33 mouse cellular contexts compared by ENCODE assay signal in the genomic region with DNA sequence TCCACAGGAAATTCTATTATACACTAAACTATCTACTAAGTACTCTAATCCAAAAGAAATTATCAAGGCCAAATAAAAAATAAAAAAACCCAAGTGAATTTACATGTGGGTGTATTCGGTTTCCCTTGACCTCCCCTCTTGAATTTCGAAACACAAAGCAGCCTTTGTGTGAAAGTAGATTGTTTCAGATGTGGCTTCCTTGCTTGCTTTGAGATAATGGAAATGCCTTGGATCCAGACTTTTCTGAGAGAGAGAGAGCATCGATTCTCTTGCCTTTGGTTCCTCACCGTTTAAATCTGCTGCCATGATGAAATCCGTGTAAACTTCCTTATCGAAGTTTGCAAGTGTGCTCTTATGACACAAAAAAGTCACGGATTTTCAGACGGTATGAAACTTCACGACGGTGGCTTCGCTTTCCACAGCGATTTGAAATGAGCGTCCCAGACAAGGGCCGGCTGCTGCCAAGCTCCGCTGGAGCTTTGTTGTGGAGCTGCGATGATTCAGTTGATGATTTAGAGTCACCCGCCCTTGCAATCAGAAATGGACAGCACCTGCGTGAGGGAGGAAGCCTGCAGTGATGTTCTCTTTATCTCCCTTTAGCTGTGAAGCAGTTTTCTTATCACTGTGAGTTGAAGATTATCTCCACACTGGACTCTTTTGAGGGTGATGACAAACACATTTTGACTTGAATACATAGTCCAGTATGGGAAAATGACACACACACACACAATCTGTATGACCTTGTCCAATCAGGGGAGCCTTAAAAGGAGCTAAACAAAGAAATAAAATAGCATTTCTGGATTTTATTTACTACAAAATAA. TPM values are rescaled to one million over a fixed set of nuclear protein-coding genes. Genes with fewer than 3 reads are reported as not detected.
DNase-seq lines count a peak whose midpoint lies in the region; ATAC-seq lines count a peak whose summit lies in the region.
"Had no signal": no experiment of that assay in that cellular context is flagged by ENCODE, and none has a peak within 500 bp of the region (broad histone marks: within the 10 kb centered on the region; RNA-seq: fewer than 3 reads in every experiment).

No protein-coding gene starts in this region.

- H3K27ac ChIP-seq in heart, embryonic 15.5 days: 0 out of 2 replicates have a peak overlapping the region, but pooled peaks have one; percentile 9
- no peak overlapping the region for H3K27ac ChIP-seq in heart, embryonic 12.5 days (ENCODE audit: poor library complexity, severe bottlenecking)
- no peak overlapping the region for H3K27ac ChIP-seq in limb, embryonic 10.5 days
- H3K27ac ChIP-seq: embryonic facial prominence, embryonic 13.5 days; forebrain, embryonic 13.5 days; gastrocnemius, adult 2 months; left cerebral cortex, adult 2 months; limb, embryonic 15.5 days; liver, embryonic 14.5 days; macrophage; stomach, embryonic 15.5 days had no signal

- 51% methylated on average over 18 of the region's 18 CpGs for WGBS in heart, embryonic 15.5 days
- 52% methylated on average over 18 of the region's 18 CpGs for WGBS in heart, embryonic 12.5 days
- WGBS in limb, embryonic 10.5 days: 83% methylated on average over 18 of the region's 18 CpGs

- H3K27me3 ChIP-seq in heart, embryonic 15.5 days: no peaks in the 10 kb centered on the region
- H3K27me3 ChIP-seq in heart, embryonic 12.5 days (replicated peaks): no peaks in the 10 kb centered on the region
- no peaks in the 10 kb centered on the region for H3K27me3 ChIP-seq in limb, embryonic 10.5 days (ENCODE audit: low read depth, poor library complexity, severe bottlenecking)
- H3K27me3 ChIP-seq: embryonic facial prominence, embryonic 13.5 days; forebrain, embryonic 13.5 days; limb, embryonic 15.5 days; stomach, embryonic 15.5 days had no signal

- no peak overlapping the region for H3K9ac ChIP-seq in heart, embryonic 15.5 days
- H3K9ac ChIP-seq in heart, embryonic 12.5 days: no peak overlapping the region
- H3K9ac ChIP-seq: embryonic facial prominence, embryonic 13.5 days; forebrain, embryonic 13.5 days; limb, embryonic 15.5 days; liver, embryonic 14.5 days; stomach, embryonic 15.5 days had no signal

- ATAC-seq in heart, embryonic 15.5 days (replicated peaks; ENCODE audit: insufficient number of reproducible peaks, insufficient read depth, low FRiP score, low read depth): no peak
- ATAC-seq in heart, embryonic 12.5 days (ENCODE audit: insufficient number of reproducible peaks, low FRiP score): no peak
- ATAC-seq: forebrain, embryonic 13.5 days; intestine, postnatal 0 days had no signal

- no peaks in the 10 kb centered on the region for H3K9me3 ChIP-seq in heart, embryonic 15.5 days (replicated peaks)
- H3K9me3 ChIP-seq in heart, embryonic 12.5 days (replicated peaks): peaks cover 9% of the 10 kb centered on the region; the same call in 1 of the 2 replicates
- no peaks in the 10 kb centered on the region for H3K9me3 ChIP-seq in limb, embryonic 10.5 days (replicated peaks)
- H3K9me3 ChIP-seq: limb, embryonic 15.5 days; stomach, embryonic 15.5 days had no signal

- H3K4me2 ChIP-seq in heart, embryonic 15.5 days: 0 out of 2 replicates have a peak overlapping the region, but pooled peaks have one; percentile 13
- no peak overlapping the region for H3K4me2 ChIP-seq in heart, embryonic 12.5 days
- H3K4me2 ChIP-seq: embryonic facial prominence, embryonic 13.5 days; forebrain, embryonic 13.5 days; limb, embryonic 15.5 days; stomach, embryonic 15.5 days had no signal

- DNase-seq in ES-CJ7 (ENCODE audit: low read depth, low spot score) (peak; percentile 60), R1 (ENCODE audit: low read depth, low spot score) (peak; percentile 43)
- peak; percentile 46 to 51 for DNase-seq in adrenal gland, postnatal 36 days
- no peak for DNase-seq in thymus, postnatal 36 days
- DNase-seq in limb, embryonic 10.5 days (ENCODE audit: low spot score): no peak
- DNase-seq: cerebellum, adult 2 months; cerebellum, postnatal 36 days; embryo, embryonic 11 days; gastrocnemius, adult 2 months; heart, postnatal 10 days; kidney, postnatal 36 days; layer of hippocampus, adult 9-11 months had no signal

- no peak overlapping the region for H3K4me3 ChIP-seq in heart, embryonic 15.5 days
- H3K4me3 ChIP-seq in heart, embryonic 12.5 days: no peak overlapping the region
- no peak overlapping the region for H3K4me3 ChIP-seq in limb, embryonic 10.5 days
- H3K4me3 ChIP-seq: embryonic facial prominence, embryonic 13.5 days; erythroblast, embryonic 14.5 days; forebrain, embryonic 13.5 days; gastrocnemius, adult 2 months; left cerebral cortex, adult 2 months; limb, embryonic 15.5 days; stomach, embryonic 15.5 days had no signal

- H3K36me3 ChIP-seq in heart, embryonic 15.5 days: no peaks in the 10 kb centered on the region
- no peaks in the 10 kb centered on the region for H3K36me3 ChIP-seq in heart, embryonic 12.5 days
- H3K36me3 ChIP-seq in limb, embryonic 10.5 days: no peaks in the 10 kb centered on the region
- H3K36me3 ChIP-seq: embryonic facial prominence, embryonic 13.5 days; limb, embryonic 15.5 days; stomach, embryonic 15.5 days had no signal

- no peaks in the 10 kb centered on the region for H3K4me1 ChIP-seq in heart, embryonic 15.5 days (replicated peaks)
- no peaks in the 10 kb centered on the region for H3K4me1 ChIP-seq in heart, embryonic 12.5 days (replicated peaks)
- H3K4me1 ChIP-seq in limb, embryonic 10.5 days: no peaks in the 10 kb centered on the region
- H3K4me1 ChIP-seq: embryonic facial prominence, embryonic 13.5 days; forebrain, embryonic 13.5 days; limb, embryonic 15.5 days; stomach, embryonic 15.5 days had no signal

RNA-seq across cellular contexts. Expression of gene Olfr49, which starts 37.0 kb away (rescaled TPM):
- 0.03 TPM in 1 of 2 replicates, not detected in the other for polyA plus RNA-seq in heart, embryonic 15.5 days (2015; fragmentation: Nextera tagmentation; extraction: Ambion mirVana)
- polyA plus RNA-seq in heart, embryonic 12.5 days (2016; fragmentation: Nextera tagmentation; extraction: Ambion mirVana): not detected in 2 replicates
- total RNA-seq in adrenal gland, postnatal 36 days (2021): not detected
- not detected in 2 replicates for polyA plus RNA-seq in limb, embryonic 10.5 days (2016; fragmentation: Nextera tagmentation; extraction: Ambion mirVana)
- total RNA-seq: gastrocnemius, adult 2 months; gastrocnemius, postnatal 4 days; heart, postnatal 10 days; left cerebral cortex, adult 2 months; left cerebral cortex, postnatal 36 days; midbrain, postnatal 0 days had no signal
- polyA plus RNA-seq: cerebellum, adult 2 months; embryonic facial prominence, embryonic 13.5 days; erythroblast, embryonic 14.5 days; forebrain, embryonic 13.5 days; frontal cortex, adult 2 months; hindbrain, embryonic 11.5 days; kidney, embryonic 14.5 days; limb, embryonic 15.5 days; liver, embryonic 14.5 days; lung, embryonic 16.5 days; macrophage; midbrain, postnatal 0 days; neural tube, embryonic 14.5 days; stomach, embryonic 15.5 days; thymus, postnatal 0 days; urinary bladder, adult 2 months had no signal

RNA-seq across cellular contexts. Expression of gene Oxa1l, which starts 38.9 kb away (rescaled TPM):
- polyA plus RNA-seq in heart, embryonic 15.5 days (2015; fragmentation: Nextera tagmentation; extraction: Ambion mirVana): 53.2 and 54.4 TPM in 2 replicates
- 53.3 and 57.6 TPM in 2 replicates for polyA plus RNA-seq in heart, embryonic 12.5 days (2016; fragmentation: Nextera tagmentation; extraction: Ambion mirVana)
- 100 to 1,000 TPM in 1 of 2 experiments, 10 to 100 TPM in 1; 81.8 to 102 TPM for total RNA-seq in adrenal gland, postnatal 36 days (2021)
- polyA plus RNA-seq in limb, embryonic 10.5 days (2016; fragmentation: Nextera tagmentation; extraction: Ambion mirVana): 60.5 and 63.1 TPM in 2 replicates

Comparison
In these comparisons a context has a peak if more than half of its experiments do, and no peak if none do; other contexts are left out.
1. DNase-seq: peak in ES-CJ7 (single experiment), R1 (single experiment) and adrenal gland, postnatal 36 days (2 of 2); none in thymus, postnatal 36 days (0 of 2) and limb, embryonic 10.5 days (single experiment).